Mouse (Mus musculus): ENCODE results near the gene Fam20a. TPM values are rescaled to one million over a fixed set of nuclear protein-coding genes. Genes with fewer than 3 reads are reported as not detected.

Gene Fam20a
- polyA plus RNA-seq, 1 experiment from 2014 or later, result 7.8 TPM

DNA sequence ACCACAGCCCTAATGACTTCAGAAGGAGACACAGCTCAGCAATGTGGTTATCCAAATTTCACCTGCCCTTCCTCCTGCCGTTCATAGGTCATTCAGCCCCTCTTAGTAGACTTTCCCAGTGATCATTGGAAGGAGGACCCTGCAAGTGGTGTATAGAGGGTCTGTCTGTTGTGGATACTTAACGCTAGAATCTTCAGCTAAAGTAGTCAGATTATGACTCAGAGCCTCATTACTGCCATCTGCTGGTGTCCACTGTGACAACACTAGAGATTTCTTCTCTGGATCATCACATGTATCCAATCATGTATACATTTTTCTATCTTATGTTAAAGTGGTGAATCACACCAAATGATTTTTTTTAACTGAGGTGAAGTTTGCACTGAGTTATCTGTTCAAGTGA lies 100.9 kb downstream of the Fam20a start:
- H3K9me3 ChIP-seq (ENCODE audit: control insufficient read depth, low read length), result no peaks in the 10 kb centered on the region
- 3% methylated on average over 2 of the region's 2 CpGs for WGBS
- no peaks in the 10 kb centered on the region for H3K4me1 ChIP-seq (ENCODE audit: control insufficient read depth, insufficient read depth, low read length)
- H3K4me2 ChIP-seq (ENCODE audit: low read depth, low read length), result no peak overlapping the region
- H3K27ac ChIP-seq (ENCODE audit: low read depth, low read length), result no peak overlapping the region
- H3K9ac ChIP-seq (replicated peaks; ENCODE audit: low read depth, low read length), result no peak overlapping the region
- no peak; the same call in 1 of the 2 replicates for ATAC-seq (ENCODE audit: low read depth)
- no peak overlapping the region for H3K4me3 ChIP-seq (ENCODE audit: low read depth, low read length)
- no peaks in the 10 kb centered on the region for H3K36me3 ChIP-seq (ENCODE audit: control insufficient read depth, insufficient read depth, low read length)
- H3K27me3 ChIP-seq (ENCODE audit: control insufficient read depth, insufficient read depth, low read length), result no peaks in the 10 kb centered on the region

DNA sequence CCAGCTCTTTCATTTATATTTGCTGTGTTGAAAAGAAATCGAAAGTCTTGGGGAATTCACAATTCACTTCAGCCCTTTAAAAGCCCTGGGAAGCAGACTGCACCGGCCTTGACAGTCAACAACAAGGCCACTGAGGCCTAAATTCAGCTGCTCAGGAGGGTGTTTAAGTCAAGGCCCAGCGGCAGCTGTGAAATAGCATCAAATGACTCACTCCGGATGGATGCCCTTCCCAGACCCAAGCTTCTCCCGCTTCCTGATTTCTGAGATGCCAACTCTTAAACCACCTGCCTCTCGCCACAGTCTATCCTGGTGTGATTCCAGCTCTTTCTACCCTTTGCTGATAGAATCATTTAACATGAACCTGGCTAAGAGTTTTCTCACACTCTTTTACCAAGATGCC lies 101.7 kb downstream of the Fam20a start:
- 87% methylated on average over 6 of the region's 6 CpGs for WGBS

More for the DNA sequence above, 101.7 kb downstream of the Fam20a start:
- ATAC-seq (ENCODE audit: low read depth), result no peak
- Histone ChIP-seq H3K9me3 (ENCODE audit: control insufficient read depth, low read length) (no peaks in the 10 kb centered on the region), H3K4me2 (ENCODE audit: low read depth, low read length) (no peak overlapping the region), H3K4me1 (ENCODE audit: control insufficient read depth, insufficient read depth, low read length) (no peaks in the 10 kb centered on the region), H3K4me3 (ENCODE audit: low read depth, low read length) (no peak overlapping the region), H3K27ac (ENCODE audit: low read depth, low read length) (no peak overlapping the region), H3K27me3 (ENCODE audit: control insufficient read depth, insufficient read depth, low read length) (no peaks in the 10 kb centered on the region), H3K9ac (replicated peaks; ENCODE audit: low read depth, low read length) (no peak overlapping the region), H3K36me3 (ENCODE audit: control insufficient read depth, insufficient read depth, low read length) (no peaks in the 10 kb centered on the region)

Other genes with a start within 250 kb of the Fam20a start
- gene Arsg, start 248.9 kb downstream of the Fam20a start, polyA plus RNA-seq (2014; fragmentation: Nextera tagmentation; extraction: Ambion mirVana), result 2.9 and 3.5 TPM in 2 replicates
- 3.3 and 4.5 TPM in 2 replicates for gene Slc16a6, start 248.7 kb downstream of the Fam20a start, polyA plus RNA-seq (2014; fragmentation: Nextera tagmentation; extraction: Ambion mirVana)
- gene Wipi1, start 110.3 kb downstream of the Fam20a start, polyA plus RNA-seq (2014; fragmentation: Nextera tagmentation; extraction: Ambion mirVana), result 9.6 and 13.2 TPM in 2 replicates
- 506 and 594 TPM in 2 replicates for gene Prkar1a, start 72.9 kb downstream of the Fam20a start, polyA plus RNA-seq (2014; fragmentation: Nextera tagmentation; extraction: Ambion mirVana)
- gene 1700012B07Rik, start 105.8 kb upstream of the Fam20a start, polyA plus RNA-seq (2014; fragmentation: Nextera tagmentation; extraction: Ambion mirVana), result not detected in 2 replicates

Data from neural tube, embryonic 14.5 days (tissue).